Mouse (Mus musculus) midbrain, embryonic 16.5 days (tissue): ENCODE measurements around the gene Lck. TPM values are rescaled to one million over a fixed set of nuclear protein-coding genes. Genes with fewer than 3 reads are reported as not detected.

Source experiments
- ATAC-seq: fragments of 200-750 bp; cut with Nextera tagmentation; 2 replicates; pipeline ENCODE4 v1.8.0; 2017; ENCODE audit warnings: moderate TSS enrichment
- H3K27ac ChIP-seq: fragments of 300-500 bp; sonication (generic); 2 replicates; pipeline ENCODE4 v1.5.1; 2014; ENCODE audit warnings: mild to moderate bottlenecking, low read length, mixed read lengths
- H3K27me3 ChIP-seq: fragments of 300-500 bp; sonication (generic); 2 replicates; pipeline ENCODE4 v1.6.1; 2014; ENCODE audit warnings: low read depth, low read length, mixed read lengths; ENCODE audit not compliant: control insufficient read depth, insufficient read depth
- H3K36me3 ChIP-seq: fragments of 300-500 bp; sonication (generic); 2 replicates; pipeline ENCODE4 v1.6.1; 2014; ENCODE audit warnings: mild to moderate bottlenecking, low read length, moderate library complexity, mixed read lengths; ENCODE audit not compliant: control insufficient read depth, insufficient read depth
- H3K4me1 ChIP-seq: fragments of 300-500 bp; sonication (generic); 2 replicates; pipeline ENCODE4 v1.6.1; 2014; ENCODE audit warnings: mild to moderate bottlenecking, low read length, mixed read lengths; ENCODE audit not compliant: control insufficient read depth, insufficient read depth
- H3K4me2 ChIP-seq: fragments of 300-500 bp; sonication (generic); 2 replicates; pipeline ENCODE4 v1.6.1; 2014; ENCODE audit warnings: mild to moderate bottlenecking, low read length, mixed read lengths
- H3K4me3 ChIP-seq: fragments of 300-500 bp; sonication (generic); 2 replicates; pipeline ENCODE4 v1.5.1; 2014; ENCODE audit warnings: low read depth, mild to moderate bottlenecking, low read length, moderate library complexity, mixed read lengths
- H3K9ac ChIP-seq: fragments of 300-500 bp; sonication (generic); 2 replicates; pipeline ENCODE4 v1.6.1; 2014; ENCODE audit warnings: low read depth, low read length, mixed read lengths
- H3K9me3 ChIP-seq: fragments of 300-500 bp; sonication (generic); replicated peaks from 2 replicates; pipeline ENCODE4 v1.6.1; 2014; ENCODE audit warnings: mild to moderate bottlenecking, low read length, mixed read lengths; ENCODE audit not compliant: control insufficient read depth, poor library complexity, severe bottlenecking
- WGBS: fragments of 180-500 bp; shearing (Covaris S2); extraction: QIAGEN DNeasy Blood & Tissue Kit; methylation state at CpG from one replicate; pipeline ENCODE4 v1.1.7; 2014; 5-methylcytosine and 5-hydroxymethylcytosine counted together
- polyA plus RNA-seq: library from polyadenylated mRNA; unstranded; fragments of >200 nt; fragmentation: Nextera tagmentation; extraction: Ambion mirVana; gene quantifications from 2 replicates; pipeline ENCODE4 v1.2.1, GENCODE M21; 2015

Lck gene
- polyA plus RNA-seq, 1 experiment from 2014 or later: 16.2 TPM

GRCm38 (mm10) chr4:129568366-129568765 is 5.1 kb downstream of the Lck start:
- Histone ChIP-seq H3K4me2 (no peak overlapping the region), H3K27me3 (no peaks in the 10 kb centered on the region), H3K4me1 (no peaks in the 10 kb centered on the region), H3K36me3 (no peaks in the 10 kb centered on the region), H3K9ac (no peak overlapping the region), H3K4me3 (no peak overlapping the region), H3K9me3 (no peaks in the 10 kb centered on the region), H3K27ac (no peak overlapping the region)
- no peak for ATAC-seq
- WGBS: 93% methylated on average over 7 of the region's 7 CpGs

- no peak for ATAC-seq
- WGBS: 87% methylated on average over 6 of the region's 6 CpGs
Observed at GRCm38 (mm10) chr4:129565139-129565538, 8.3 kb downstream of the Lck start.

GRCm38 (mm10) chr4:129563718-129564117 is 9.7 kb downstream of the Lck start:
- Histone ChIP-seq H3K27ac (no peak overlapping the region), H3K4me2 (no peak overlapping the region), H3K4me1 (no peaks in the 10 kb centered on the region), H3K36me3 (no peaks in the 10 kb centered on the region), H3K9ac (no peak overlapping the region), H3K27me3 (no peaks in the 10 kb centered on the region), H3K9me3 (no peaks in the 10 kb centered on the region), H3K4me3 (no peak overlapping the region)
- WGBS: 73% methylated on average over 8 of the region's 8 CpGs
- ATAC-seq: no peak

More at GRCm38 (mm10) chr4:129565139-129565538, 8.3 kb downstream of the Lck start:
- no peak overlapping the region for H3K9ac ChIP-seq
- H3K27ac ChIP-seq: no peak overlapping the region
- H3K4me3 ChIP-seq: no peak overlapping the region
- H3K4me1 ChIP-seq: no peaks in the 10 kb centered on the region
- H3K27me3 ChIP-seq: no peaks in the 10 kb centered on the region
- H3K4me2 ChIP-seq: no peak overlapping the region
- H3K9me3 ChIP-seq: no peaks in the 10 kb centered on the region
- no peaks in the 10 kb centered on the region for H3K36me3 ChIP-seq

- Histone ChIP-seq H3K4me3 (no peak overlapping the region), H3K4me1 (no peaks in the 10 kb centered on the region; the same call in 1 of the 2 replicates), H3K9ac (no peak overlapping the region), H3K36me3 (no peaks in the 10 kb centered on the region), H3K9me3 (no peaks in the 10 kb centered on the region), H3K27me3 (no peaks in the 10 kb centered on the region), H3K27ac (no peak overlapping the region), H3K4me2 (no peak overlapping the region)
- no peak for ATAC-seq
- WGBS: 92% methylated on average over 5 of the region's 5 CpGs
Observed at GRCm38 (mm10) chr4:129561184-129561583, 12.3 kb downstream of the Lck start.

- 85% methylated on average over 12 of the region's 12 CpGs for WGBS
- no peaks in the 10 kb centered on the region for H3K27me3 ChIP-seq
- H3K36me3 ChIP-seq: no peaks in the 10 kb centered on the region
- no peaks in the 10 kb centered on the region for H3K9me3 ChIP-seq
- no peak for ATAC-seq
- H3K27ac ChIP-seq: no peak overlapping the region
- H3K4me1 ChIP-seq: peaks cover 13% of the 10 kb centered on the region
- no peak overlapping the region for H3K4me3 ChIP-seq
- H3K9ac ChIP-seq: no peak overlapping the region
- H3K4me2 ChIP-seq: no peak overlapping the region
Observed at GRCm38 (mm10) chr4:129558321-129558955, 15.0 kb downstream of the Lck start.

- Histone ChIP-seq H3K9me3 (no peaks in the 10 kb centered on the region), H3K27ac (no peak overlapping the region; the same call in 1 of the 2 replicates), H3K36me3 (no peaks in the 10 kb centered on the region), H3K4me1 (peaks cover 13% of the 10 kb centered on the region), H3K4me2 (peak overlapping the region; percentile 90), H3K27me3 (no peaks in the 10 kb centered on the region), H3K9ac (peak overlapping the region; percentile 73; the same call in 1 of the 2 replicates), H3K4me3 (no peak overlapping the region)
- WGBS: 83% methylated on average over 9 of the region's 9 CpGs
- ATAC-seq: no peak
Observed at GRCm38 (mm10) chr4:129557256-129557808, 16.1 kb downstream of the Lck start.

GRCm38 (mm10) chr4:129556532-129557223 is 16.8 kb downstream of the Lck start:
- Histone ChIP-seq H3K9me3 (no peaks in the 10 kb centered on the region), H3K4me3 (peak overlapping the region; percentile 54), H3K36me3 (no peaks in the 10 kb centered on the region), H3K4me2 (peak overlapping the region; percentile 90), H3K27me3 (no peaks in the 10 kb centered on the region), H3K4me1 (peaks cover 13% of the 10 kb centered on the region), H3K9ac (peak overlapping the region; percentile 73), H3K27ac (peak overlapping the region; percentile 83)
- WGBS: 8% methylated on average over 31 of the region's 33 CpGs
- peak; percentile 74 for ATAC-seq

GRCm38 (mm10) chr4:129555862-129556531 is 17.4 kb downstream of the Lck start:
- H3K4me1 ChIP-seq: peaks cover 13% of the 10 kb centered on the region
- WGBS: 1% methylated on average over 24 of the region's 24 CpGs

More at GRCm38 (mm10) chr4:129555862-129556531, 17.4 kb downstream of the Lck start:
- ATAC-seq: peak; percentile 80
- Histone ChIP-seq H3K27me3 (no peaks in the 10 kb centered on the region), H3K9ac (peak overlapping the region; percentile 73), H3K27ac (peak overlapping the region; percentile 83), H3K36me3 (no peaks in the 10 kb centered on the region), H3K9me3 (no peaks in the 10 kb centered on the region), H3K4me3 (peak overlapping the region; percentile 54), H3K4me2 (peak overlapping the region; percentile 90)
